Mouse (Mus musculus): ENCODE results near the gene Rwdd1. TPM values are rescaled to one million over a fixed set of nuclear protein-coding genes. Genes with fewer than 3 reads are reported as not detected.

Gene Rwdd1
- total and polyA plus RNA-seq, 3 experiments = 186 to 293 (median 235) TPM

DNA sequence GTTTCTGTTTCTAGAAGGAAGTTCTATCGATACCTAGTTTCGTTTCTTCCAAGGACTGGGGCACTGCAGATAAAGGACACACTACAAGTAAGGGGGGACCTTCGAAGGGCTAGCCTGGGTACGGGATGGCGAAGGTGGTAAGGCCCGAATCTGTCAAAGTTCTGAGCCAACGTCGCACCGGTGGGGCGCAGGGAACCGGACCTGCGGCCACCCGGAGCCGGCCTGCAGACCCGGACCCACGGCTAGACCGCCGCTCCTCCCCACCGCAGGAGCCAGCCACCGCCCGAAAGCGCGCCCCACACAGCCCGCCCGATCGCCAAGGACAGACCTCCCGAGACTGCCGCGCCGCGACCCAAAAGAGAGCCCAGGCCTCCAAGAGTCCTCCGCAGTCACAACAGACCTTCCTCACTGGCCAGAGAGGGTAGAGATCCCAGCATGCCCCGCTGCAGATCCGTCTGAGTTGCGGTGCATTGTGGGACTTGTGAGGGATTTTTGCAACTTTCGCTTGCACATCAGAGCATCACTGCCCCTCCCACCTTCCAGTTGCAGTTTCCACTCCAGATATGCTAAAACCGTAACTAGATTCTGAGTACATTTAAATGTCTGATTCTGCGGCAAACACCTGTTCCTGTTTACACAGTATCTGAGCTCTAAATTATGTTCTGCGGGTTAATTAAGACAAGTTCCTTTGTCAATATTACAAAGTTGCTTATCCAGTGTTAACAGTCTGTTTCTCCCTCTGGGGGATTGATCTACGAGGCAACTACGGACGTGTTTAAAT is 68.4 kb downstream of the Rwdd1 start, which contains the start of gene Zup1:
Zup1 (minus strand) TSS at position 467 of the 781 bp plus-strand sequence.
- no peaks in the 10 kb centered on the region for H3K9me3 ChIP-seq (replicated peaks; ENCODE audit: low read length)
- H3K27ac ChIP-seq (ENCODE audit: insufficient read depth, low read depth) = peak within 1 kb of the TSS; percentile 91
- H3K36me3 ChIP-seq (replicated peaks in 1 of 2; ENCODE audit: control insufficient read depth in 1 of 2, insufficient read depth in 1 of 2, low read length in 1 of 2) = peaks cover 7 to 22% of the 10 kb centered on the region in 2 experiments
- H3K4me2 ChIP-seq (ENCODE audit: insufficient read depth, low read depth, poor library complexity, severe bottlenecking) = peak within 1 kb of the TSS; percentile 95
- H3K27me3 ChIP-seq (replicated peaks) = no peaks in the 10 kb centered on the region
- peaks cover 33% of the 10 kb centered on the region for H3K79me2 ChIP-seq (replicated peaks; ENCODE audit: control insufficient read depth, extremely low read depth, insufficient read depth, poor library complexity, severe bottlenecking)
- dilution Hi-C loops (cut with MboI; ENCODE audit: extremely low pct_ligation_motif_present, extremely low pct_unique_long_range_greater_than_20kb, low sequenced_read_pairs) (no loop called here), in situ Hi-C loops (cut with MboI; ENCODE audit: low pct_ligation_motif_present, low pct_unique_long_range_greater_than_20kb, low sequenced_read_pairs) (no loop called here)
- TF ChIP-seq RCOR1 (conservative IDR thresholded peaks at IDR 0.05; ENCODE audit: low read depth, low read length) (peak; percentile 60; the same call in 1 of the 2 replicates), ELF1 (IDR thresholded peaks at IDR 0.05; ENCODE audit: low read depth, low read length) (peak; percentile 57; the same call in 1 of the 2 replicates), ZMIZ1 (IDR thresholded peaks at IDR 0.05; ENCODE audit: low read depth, low read length) (peak; percentile 84), GABPA (IDR thresholded peaks at IDR 0.05; ENCODE audit: insufficient replicate concordance, low read depth, low read length) (no peak), MAX (IDR thresholded peaks at IDR 0.05; ENCODE audit: low read length) (peak; percentile 41; the same call in 1 of the 2 replicates), NELFE (IDR thresholded peaks at IDR 0.05; ENCODE audit: low read depth, low read length) (peak; percentile 93), RAD21 (IDR thresholded peaks at IDR 0.05; ENCODE audit: low read depth, low read length) (no peak), MEF2A (IDR thresholded peaks at IDR 0.05; ENCODE audit: borderline replicate concordance, low read depth, low read length) (0 out of 2 replicates have a peak, but pooled peaks have one; percentile 55), MXI1 (IDR thresholded peaks at IDR 0.05; ENCODE audit: low read depth, low read length) (peak; percentile 77), UBTF (IDR thresholded peaks at IDR 0.05; ENCODE audit: low read depth, low read length) (no peak), POLR2AphosphoS2 (IDR thresholded peaks at IDR 0.05; ENCODE audit: low read depth, low read length) (peak; percentile 79; the same call in 1 of the 2 replicates), EP300 (IDR thresholded peaks at IDR 0.05; ENCODE audit: low read length) (peak; percentile 59), ETS1 (conservative IDR thresholded peaks at IDR 0.05; ENCODE audit: low read depth, low read length) (peak; percentile 64), CTCF (conservative IDR thresholded peaks at IDR 0.05 in 1 of 2, IDR thresholded peaks at IDR 0.05 in 1 of 2; ENCODE audit: low read depth in 2 of 2, low read length in 2 of 2) (no peak), HCFC1 (IDR thresholded peaks at IDR 0.05; ENCODE audit: low read depth, low read length) (peak; percentile 80), USF1 (IDR thresholded peaks at IDR 0.05; ENCODE audit: low read depth, low read length) (no peak), TBP (conservative IDR thresholded peaks at IDR 0.05; ENCODE audit: low read depth, low read length) (peak; percentile 79), CHD1 (IDR thresholded peaks at IDR 0.05; ENCODE audit: low read depth, low read length) (no peak), USF2 (conservative IDR thresholded peaks at IDR 0.05; ENCODE audit: low read depth, low read length) (no peak), IRF4 (IDR thresholded peaks at IDR 0.05; ENCODE audit: low read depth, low read length) (peak; percentile 77), BHLHE40 (IDR thresholded peaks at IDR 0.05; ENCODE audit: low read depth, low read length) (0 out of 2 replicates have a peak, but pooled peaks have one; percentile 32), JUN (IDR thresholded peaks at IDR 0.05; ENCODE audit: insufficient read depth, low read depth, low read length) (no peak), CHD2 (IDR thresholded peaks at IDR 0.05; ENCODE audit: low read length) (no peak), KAT2A (IDR thresholded peaks at IDR 0.05; ENCODE audit: insufficient replicate concordance, low read length) (peak; percentile 60; the same call in 1 of the 2 replicates), ZNF384 (IDR thresholded peaks at IDR 0.05; ENCODE audit: low read depth, low read length) (0 out of 2 replicates have a peak, but pooled peaks have one; percentile 28), SIN3A (IDR thresholded peaks at IDR 0.05; ENCODE audit: low read length) (peak; percentile 86), NRF1 (IDR thresholded peaks at IDR 0.05; ENCODE audit: low read depth, low read length) (0 out of 2 replicates have a peak, but pooled peaks have one; percentile 14), TCF12 (IDR thresholded peaks at IDR 0.05; ENCODE audit: low read depth, low read length) (peak; percentile 82), MAZ (IDR thresholded peaks at IDR 0.05; ENCODE audit: low read depth, low read length) (peak; percentile 93; the same call in 1 of the 2 replicates), E2F4 (IDR thresholded peaks at IDR 0.05; ENCODE audit: insufficient replicate concordance, low read depth, low read length) (no peak), MYC (IDR thresholded peaks at IDR 0.05; ENCODE audit: low read depth, low read length) (no peak; the same call in 1 of the 2 replicates), POLR2A (IDR thresholded peaks at IDR 0.05; ENCODE audit: low read depth, low read length) (peak; percentile 96)
- H3K4me1 ChIP-seq (ENCODE audit: control insufficient read depth in 1 of 2, insufficient read depth in 2 of 2) = peaks cover 0 to 36% of the 10 kb centered on the region in 2 experiments; a peak in 2 of 4 replicates
- peak within 1 kb of the TSS; percentile 72 to 99 (median 86) for H3K4me3 ChIP-seq (replicated peaks in 1 of 3; ENCODE audit: low read depth in 2 of 3, low read length in 2 of 3, poor library complexity in 1 of 3)
- peak within 1 kb of the TSS; percentile 99 for H3K9ac ChIP-seq (ENCODE audit: insufficient read depth, low read depth)
- peak; percentile 95 for DNase-seq (ENCODE audit: extremely low read depth)
